Mouse (Mus musculus) thymus, postnatal 10 days (tissue): ENCODE measurements at regions not wholly inside any gene's neighbourhood (a gene's known extent, or its start where the extent isn't known, plus 50 kb on each side); places are given as distances from the start of the nearest gene placed in this dataset.

Source experiments
- DNase-seq, 2 experiments: peaks; one replicate each; pipeline ENCODE4 v3.0.0; 2021; ENCODE audit warnings: low spot score in 2 of 2

DNA sequence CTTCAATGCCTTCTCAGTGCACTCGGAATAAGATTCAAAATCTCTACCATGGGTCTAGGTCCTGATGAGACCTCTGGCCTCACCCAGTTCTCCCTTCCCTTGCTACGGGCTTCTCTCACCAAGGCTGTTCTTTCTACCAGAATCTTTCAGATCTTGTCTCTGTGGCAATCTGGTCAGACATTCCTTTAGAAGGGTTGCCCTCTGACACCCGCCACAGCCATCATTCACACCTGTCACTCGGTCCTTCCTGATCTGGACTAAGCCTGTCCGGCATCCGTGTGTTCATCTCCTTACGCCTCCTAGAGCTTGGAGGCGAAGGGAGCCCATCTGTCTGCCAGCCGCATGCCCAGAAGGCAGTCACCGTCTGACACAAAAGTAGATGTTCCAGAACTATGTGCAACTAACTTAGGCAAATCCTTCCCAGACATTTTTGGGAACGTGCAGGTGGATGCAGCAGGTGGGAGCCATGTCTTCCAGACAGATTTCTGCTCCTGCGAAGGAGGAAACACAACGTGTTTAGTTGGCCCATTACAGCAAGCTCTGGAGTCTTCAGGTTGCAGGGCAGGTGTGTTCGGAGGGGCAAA, 77.7 kb downstream of the Fam76b start:
- no peak for DNase-seq

DNA sequence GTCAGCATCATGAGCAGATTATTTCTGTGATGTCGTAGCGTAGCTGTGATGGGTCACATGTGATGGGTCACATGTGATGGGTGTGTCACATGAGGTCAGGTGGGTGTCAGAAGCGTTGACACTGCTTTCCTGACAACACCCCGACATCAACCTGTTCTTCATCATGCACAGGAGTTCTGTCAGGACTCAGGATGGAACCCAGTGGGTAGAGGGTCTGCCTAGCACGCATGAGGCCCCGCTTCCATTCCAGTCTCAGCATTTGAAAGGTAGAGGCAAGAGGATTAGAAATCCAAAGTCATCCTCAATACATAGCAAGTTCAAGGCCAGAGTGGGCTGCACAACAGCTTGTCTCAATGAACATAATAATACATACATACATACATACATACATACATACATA, 79.2 kb downstream of the Fam76b start:
- DNase-seq = no peak

DNA sequence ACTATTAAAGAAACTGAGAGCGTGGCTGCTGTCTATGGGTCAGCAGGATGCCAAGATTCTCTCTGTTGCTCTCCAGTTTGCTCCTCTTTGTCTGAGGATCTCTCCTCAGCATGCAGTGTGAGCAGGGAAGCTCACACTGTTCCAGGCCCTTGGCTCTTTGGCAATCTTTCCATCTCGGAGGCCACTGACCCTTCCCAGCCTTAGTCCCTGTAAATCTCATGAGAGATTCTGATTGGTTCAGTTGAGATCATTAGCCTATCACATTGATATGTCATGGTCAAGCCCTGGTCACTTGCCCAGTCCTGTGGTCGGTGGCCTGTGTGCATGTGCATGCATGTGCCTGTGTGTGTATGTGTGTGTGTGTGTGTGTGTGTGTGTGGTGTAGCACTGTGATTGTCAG, 82.1 kb downstream of the Fam76b start:
- DNase-seq = no peak

DNA sequence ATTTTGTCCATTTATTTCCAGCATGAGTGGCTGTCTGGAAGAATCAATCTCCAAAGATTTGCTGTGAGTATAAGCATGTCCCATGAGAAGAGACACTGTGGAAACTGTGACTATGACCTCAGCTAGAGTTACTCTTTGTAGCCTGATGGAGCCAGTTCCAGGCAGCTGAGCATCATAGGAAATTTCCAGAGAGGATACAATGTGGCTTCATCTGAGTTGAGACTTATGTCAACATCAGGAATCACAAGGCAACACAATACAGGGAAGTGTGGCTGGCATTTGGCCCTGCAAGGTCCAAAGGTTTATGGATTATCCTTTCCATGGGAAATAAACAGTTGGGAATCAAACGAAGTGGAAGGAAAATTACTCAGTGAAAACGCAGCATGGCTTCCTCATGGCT, 82.6 kb downstream of the Fam76b start:
- no peak for DNase-seq

DNA sequence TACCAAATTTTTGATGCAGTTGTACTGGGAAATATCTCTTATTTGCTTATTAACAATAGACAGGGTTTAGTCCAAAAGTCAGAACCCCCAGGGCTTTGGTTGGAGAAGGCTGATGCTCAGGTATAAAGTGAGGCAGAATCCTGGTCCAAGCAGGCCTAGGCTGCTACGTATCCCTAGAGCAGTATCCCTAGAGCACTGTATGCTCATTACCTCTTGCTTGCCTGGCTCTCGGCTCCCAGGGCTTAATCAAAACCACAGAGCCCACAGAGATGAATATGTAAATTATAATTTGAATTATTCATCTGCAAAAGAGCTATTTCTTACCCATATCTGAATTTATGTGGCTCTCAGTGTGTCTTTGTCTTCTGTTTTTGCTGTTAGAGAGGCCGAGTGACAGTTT, 85.9 kb downstream of the Fam76b start:
- DNase-seq = no peak

DNA sequence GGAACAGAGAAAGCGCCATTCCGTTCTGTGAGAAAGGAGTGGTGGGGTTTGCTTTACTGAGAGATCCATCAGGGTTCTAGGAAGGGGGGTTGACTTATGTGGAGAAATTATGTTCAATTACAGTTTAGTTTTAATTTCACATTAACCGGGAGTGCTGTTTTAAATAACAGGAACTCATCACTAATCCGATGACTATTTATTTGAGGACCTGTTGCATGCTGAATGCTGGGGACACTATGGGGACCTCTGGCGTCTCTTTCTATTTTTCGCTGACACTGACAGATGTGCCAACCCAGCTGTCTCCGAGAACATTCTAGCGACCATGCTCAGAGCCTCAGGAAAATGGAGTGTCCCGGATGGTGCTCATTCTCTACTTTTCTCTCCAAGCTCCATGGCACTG, 86.6 kb downstream of the Fam76b start:
- no peak for DNase-seq

DNA sequence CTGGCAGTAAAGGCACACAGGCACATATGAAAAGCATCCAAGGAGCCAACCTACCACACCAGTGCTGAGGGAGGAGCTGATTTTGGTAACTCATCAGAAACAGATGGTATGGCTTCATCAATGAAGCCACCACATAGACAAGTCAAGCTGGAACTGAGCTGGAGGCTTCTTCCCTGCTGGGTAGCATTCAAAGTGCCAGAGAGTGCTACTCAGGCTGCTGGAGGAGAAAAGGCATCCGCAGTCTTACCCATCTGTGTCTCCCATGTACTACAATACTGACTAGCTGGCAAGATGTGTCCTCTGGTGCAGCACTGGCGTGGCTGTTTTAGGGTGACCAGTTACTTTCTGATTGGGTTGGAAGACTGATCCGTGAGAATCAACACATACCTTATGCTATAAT, 87.3 kb downstream of the Fam76b start:
- DNase-seq = no peak

DNA sequence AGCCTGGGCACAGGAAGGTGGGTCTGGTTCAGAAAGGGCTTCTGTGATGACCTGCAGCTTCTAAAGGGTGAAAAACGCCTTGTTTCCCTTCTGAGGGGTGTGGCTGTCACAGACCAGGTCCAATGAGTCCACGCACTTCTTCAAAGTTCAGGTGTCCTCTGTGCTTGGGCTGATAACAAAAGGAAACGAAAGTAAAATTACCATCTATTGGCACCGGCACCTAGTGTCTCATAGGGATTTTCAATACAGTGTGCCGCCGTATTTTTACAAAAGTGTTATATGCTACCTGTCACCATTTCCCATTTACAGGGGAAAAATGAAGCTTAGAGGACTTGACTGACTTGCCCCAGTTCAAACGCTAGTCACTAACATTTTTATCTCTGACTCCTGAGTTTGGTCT, 89.3 kb downstream of the Fam76b start:
- DNase-seq = no peak

DNA sequence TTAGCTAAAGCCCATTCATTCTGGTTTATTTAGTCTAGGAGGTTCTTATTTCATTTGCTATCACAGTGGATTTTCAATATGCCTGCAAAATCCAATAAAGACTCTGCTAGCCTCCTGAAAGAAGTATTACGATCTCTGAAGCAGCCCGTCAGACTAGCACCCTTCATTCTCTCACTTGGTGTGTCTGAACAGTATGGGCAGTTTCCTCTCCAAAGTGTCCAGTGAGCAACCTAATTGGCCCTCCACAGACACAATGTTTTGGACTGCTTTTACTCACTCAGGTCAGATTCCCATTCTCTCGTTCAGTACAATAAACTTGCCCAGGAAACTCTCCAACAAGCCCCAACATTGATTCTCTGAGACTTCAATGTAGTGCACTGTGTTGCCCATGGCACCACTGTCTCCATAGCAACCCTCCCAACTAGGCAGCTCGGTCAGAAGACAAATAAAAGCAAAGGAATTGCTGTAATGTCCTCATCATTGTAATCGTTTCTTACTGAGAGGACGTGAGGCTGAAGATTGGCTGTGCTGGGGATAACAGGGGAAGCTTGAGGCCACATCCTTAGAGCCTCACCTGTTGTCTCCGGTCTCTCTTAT, 91.2 kb downstream of the Fam76b start:
- DNase-seq = no peak

DNA sequence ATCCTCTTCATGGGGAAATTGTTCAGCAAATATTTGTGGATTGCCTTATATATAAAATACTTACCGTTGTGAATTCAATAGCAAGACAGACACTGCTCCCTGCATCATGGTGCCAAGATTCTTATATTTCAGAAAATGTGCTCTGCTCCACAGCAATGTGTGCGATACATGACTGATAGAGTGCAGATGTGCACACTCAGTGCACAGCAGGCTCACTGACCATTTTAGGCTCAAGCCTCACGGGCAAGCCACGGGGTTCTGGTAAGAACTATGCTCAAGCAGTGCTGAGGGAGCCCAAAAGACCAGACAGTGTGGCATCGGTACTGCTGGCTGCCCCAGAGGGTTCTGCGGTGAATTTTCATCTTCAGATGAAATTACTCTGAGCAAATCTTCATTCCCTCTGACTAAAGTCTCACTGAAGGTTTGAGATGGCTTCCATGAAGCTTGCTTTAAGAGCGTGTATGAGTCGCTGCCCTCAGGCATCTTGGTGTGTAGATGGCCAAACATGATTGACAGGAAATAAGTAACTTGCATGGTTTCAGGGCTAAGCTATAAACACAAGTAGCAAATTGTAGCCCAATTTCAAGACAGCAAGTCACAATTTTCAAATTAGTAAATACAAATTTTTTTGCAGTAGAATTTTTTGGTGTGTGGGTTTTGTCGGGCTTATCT, 92.4 kb downstream of the Fam76b start:
- DNase-seq = no peak

DNA sequence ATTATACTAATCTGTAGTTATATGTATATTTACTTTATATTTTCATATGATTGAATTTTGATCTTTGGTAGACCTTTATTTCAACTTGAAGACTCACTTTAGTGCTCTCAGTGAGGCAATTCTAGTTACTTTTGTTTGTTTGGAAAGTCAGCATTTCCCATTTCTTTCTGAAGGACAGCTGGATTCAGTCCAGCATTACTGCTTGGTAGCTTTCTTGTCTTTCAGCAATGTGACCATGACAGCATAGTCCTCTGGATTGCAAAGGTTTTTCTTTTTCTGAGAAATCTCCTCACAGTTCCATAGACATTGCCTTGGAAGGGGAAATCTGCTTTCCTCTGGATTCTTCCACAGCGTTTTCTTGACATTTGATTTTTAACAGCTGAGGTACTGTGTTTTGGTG, 93.1 kb downstream of the Fam76b start:
- DNase-seq = no peak

DNA sequence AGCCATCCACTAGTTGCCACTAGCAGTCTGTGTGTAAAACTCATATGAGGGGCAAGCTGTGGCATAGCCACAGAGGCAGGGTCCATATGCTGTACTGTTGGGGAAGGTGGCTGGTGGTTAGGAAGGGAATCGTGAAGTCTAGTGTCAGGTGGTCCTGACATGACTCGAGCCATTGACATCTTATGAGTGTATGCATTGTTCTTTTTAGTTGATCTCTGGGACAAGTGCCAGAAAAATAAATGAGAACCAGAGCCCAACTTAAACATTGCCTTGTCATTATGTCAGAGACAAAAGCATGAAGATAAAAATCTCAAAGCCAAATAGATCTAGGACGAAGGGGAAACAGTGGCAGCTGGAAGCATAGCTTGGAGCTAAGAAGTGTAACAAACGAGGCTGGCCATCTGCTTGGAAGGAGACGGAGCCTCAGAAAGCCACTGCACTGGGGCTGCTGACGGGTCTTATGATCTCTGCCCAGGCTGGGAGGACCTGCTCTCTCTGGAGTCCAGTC, 104.5 kb downstream of the Fam76b start:
- DNase-seq = no peak

DNA sequence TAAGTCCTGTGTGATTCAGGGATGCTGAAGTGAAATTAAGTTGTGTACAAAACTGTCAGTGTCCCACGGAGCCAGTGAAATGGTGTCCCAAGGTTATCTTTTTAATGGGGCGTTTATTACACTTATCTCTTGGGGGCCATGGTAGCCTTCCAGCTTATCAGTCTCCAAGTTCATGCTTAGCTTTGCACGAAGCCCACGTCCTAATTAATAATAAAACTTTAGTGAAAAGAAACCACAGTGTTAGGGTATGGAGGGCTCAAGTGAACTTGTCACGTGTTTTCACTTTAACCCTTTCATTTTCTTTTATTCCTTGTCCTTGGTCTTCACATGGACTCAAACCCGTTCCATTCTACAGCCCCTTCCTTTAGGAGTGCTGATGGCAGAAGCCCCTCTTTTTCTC, 105.9 kb downstream of the Fam76b start:
- DNase-seq = no peak

DNA sequence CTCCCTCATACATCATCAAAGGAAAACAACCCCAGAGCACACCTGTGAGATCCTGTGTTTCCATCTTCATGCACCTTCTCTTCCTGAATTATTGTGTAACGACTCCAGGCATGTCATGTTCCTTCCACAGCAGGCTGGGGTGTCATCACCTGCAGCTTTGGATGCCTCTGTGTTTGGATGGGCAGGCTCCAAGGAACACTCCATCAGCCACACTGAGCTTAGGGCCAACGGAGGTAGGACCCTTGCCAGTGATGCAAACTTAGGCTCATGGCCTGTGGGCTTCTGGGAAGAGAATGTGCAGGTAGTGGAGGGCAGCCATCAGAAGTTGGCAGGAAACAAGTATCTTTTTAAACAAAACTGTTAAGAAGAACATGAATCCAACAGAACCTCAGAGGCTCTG, 109.8 kb downstream of the Fam76b start:
- DNase-seq = no peak

DNA sequence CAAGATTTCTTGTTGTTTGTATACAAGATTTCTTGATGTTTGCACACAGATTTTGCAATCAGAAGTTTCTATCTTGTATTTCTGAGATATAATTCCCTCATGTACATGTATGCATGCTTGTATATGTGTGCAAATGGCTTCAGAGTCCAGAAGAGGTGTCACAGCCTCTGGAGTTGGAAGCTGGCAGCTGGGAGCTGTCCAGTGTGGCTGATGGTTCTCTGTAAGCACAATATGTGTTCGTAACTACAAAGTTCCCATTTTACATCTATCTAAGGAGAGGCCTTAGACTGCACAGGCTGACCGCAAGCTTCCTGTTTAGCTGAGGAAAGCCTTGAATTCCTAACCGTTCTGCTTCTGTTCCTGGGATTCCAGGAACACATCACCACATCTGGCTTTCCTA, 119.0 kb downstream of the Fam76b start:
- DNase-seq = no peak

DNA sequence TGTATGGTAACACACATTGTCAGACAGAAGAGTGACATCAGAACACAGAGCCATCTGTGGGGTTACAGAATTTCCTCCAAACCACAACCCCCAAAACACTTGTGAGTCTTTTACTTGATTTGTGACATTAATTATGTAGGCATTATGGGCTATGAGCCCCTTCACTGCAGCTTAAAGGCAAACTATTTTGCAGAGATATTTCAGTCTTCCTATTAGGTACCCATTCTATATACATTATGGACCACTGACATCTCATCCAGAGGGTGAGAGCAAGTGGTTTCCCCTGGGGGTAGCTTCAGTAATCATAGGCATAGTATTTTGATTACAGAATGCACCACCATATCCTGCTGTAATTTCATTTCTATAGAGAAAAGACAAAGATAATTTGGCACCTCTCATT, 124.6 kb downstream of the Fam76b start:
- DNase-seq = no peak

DNA sequence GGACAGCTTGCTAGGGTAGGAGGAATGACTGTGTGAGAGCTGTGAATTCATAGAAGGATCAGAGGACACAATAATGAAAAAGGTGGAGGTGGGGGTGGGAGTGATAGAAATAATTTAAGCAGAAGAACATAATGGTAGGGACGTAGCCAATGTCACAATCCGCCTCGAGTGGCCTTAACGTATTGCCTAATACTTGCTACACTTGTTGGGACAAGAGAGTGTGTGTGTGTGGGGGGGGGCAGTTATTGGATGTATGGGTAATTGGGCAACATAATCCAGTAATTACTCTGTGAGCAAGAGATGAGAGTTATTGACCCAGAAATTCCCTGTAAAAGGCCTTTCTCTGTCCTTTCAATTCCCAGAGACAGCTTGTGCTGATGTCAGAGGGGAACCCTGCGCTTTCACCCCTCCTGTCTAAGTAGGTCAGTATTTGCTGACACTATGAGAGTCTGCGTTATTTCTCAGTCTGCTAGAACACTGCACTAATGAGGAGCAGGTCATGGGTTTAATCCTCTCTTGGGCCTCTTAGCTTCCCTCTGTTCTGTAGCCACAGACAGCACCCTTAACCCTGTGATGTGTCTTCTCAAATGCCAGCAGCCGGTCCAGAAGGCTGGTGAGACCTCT, 135.7 kb downstream of the Fam76b start:
- DNase-seq = no peak

DNA sequence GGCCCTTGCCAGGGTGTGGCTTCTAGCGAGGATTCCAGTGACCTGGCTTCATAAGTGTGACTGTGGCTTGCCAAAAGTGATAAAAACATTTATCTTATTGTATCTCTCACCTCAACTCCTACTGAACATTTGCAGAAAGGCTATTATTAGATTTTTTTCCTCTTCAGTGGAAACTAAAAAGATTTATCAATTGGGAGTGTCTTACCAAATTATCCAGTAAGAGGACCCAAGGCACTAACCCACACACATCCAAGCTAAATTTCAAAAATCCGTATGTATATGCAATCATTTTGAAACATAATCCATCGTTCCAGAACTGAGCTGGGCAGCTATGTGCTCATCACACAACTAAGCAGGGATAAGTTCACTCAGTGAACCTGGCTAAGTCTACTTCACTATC, 136.3 kb downstream of the Fam76b start:
- no peak for DNase-seq

DNA sequence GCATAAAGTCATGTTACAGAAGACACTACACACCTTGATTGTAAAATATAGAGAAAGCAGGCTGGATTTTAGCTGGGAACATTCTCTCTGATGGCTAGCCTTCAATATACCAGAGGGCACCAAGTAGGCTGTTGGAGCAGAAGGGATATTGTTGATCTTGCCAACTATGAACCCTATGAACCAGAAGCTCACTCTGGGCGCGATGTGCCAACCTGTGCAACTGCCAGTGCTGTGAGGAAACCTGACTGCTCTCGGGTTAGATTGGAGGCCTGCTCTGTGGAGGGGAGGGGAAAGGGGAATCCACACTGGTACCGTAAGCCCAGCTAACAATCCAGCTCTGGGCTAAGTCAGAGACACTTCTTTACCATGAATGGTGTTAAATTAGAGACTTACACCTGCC, 136.7 kb downstream of the Fam76b start:
- DNase-seq = no peak

DNA sequence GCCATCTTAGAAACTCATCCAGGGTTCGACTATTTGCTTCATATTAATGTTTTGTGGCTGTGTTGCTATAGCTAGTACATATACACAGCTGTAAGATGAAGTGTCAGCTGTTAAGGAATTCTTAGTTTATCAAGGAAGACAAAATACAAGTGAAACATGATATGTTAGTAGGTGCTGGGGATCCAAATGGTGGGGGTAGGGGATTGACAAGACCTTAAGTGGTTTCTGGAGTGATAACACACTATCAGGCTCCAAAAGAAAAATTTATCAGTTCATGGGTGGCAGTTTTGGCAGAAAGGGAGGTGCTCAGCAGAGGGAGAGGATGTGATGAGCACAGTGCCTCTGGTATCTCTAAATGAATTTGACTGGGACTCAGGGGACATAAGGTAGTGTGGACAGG, 138.7 kb downstream of the Fam76b start:
- no peak for DNase-seq

DNA sequence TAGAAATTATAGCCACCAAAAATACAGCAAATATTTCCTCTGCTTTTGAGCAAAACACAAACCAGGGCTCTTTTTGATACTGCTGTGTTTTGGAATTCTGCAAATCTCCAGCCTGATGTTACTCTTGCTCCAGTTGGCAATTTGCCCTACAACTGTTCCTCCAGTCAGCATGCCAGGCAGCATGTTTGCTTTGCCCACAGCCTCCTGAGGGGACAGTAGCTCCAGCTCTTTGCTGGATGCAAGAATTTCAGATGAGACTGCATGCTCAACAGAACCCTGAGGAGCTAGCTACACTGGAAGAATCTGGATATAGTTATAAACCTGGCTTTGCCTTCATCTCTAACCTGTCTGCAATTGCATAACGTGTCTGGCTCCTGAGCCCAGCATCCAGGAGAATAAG, 141.7 kb downstream of the Fam76b start:
- DNase-seq = no peak

DNA sequence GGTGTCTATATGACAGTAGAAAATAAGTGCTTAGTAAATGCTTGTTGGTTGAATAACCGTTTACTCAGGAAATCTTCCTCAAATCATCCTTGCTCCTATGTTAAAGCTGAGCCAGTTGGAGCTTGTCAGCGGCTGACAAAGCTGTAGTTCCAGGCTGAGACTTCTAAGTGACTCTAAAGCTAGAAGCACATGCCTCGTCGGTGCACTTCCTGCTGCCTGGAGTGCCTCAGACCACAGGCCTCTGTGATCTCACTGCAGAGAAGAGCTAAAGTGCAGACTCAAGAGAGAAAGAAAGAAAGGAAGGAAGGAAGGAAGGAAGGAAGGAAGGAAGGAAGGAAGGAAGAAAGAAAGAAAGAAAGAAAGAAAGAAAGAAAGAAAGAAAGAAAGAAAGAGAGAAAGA, 146.1 kb downstream of the Fam76b start:
- no peak for DNase-seq

DNA sequence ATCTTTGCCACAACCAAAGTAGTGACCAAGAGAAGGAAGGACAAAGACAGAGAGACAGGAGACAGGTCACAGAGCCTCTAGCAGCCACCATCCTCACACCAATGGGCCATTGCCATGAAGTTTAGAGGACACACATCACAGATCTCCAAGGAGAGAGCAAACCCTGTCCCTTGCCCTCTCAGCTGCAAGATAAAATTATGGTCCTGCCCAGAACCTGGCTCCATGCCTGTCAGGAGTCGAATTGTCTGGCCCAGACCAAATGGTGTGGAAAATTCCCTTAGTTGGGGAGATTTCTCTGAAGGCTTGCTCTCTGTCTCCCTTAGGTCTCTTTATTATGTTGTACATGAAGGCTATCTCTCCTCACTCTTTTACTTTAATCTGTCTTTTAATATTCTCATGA, 147.4 kb downstream of the Fam76b start:
- DNase-seq = no peak
